Mouse (Mus musculus) neutrophil, adult 83 days (primary cell): ENCODE data around the gene Cldn5. TPM values are rescaled to one million over a fixed set of nuclear protein-coding genes. Genes with fewer than 3 reads are reported as not detected.

Source experiments
- total RNA-seq, 2 experiments: library from RNA; stranded (reverse); gene quantifications; one replicate each; pipeline ENCODE4 v1.2.4; 2023

Cldn5 gene
- total RNA-seq = not detected

GRCm38 (mm10) chr16:18776556-18777100, at the start of gene Cldn5:
Gene Cldn5 (plus strand): TSS chr16:18776847.

GRCm38 (mm10) chr16:18811468-18812384, 35.1 kb downstream of the Cldn5 start, which contains the start of the genes Ufd1 and Cdc45:
Gene Ufd1 (plus strand): TSS chr16:18811779.
Gene Cdc45 (minus strand): TSS chr16:18811987.

Other genes with a start within 250 kb of the Cldn5 start
- gene Tbx1, start 186.2 kb upstream of the Cldn5 start, total RNA-seq = not detected
- under 1 TPM in 1 of 2 experiments, not detected in 1; 0.85 TPM for gene Gp1bb, start 154.4 kb upstream of the Cldn5 start, total RNA-seq
- 10 to 100 TPM; 62.3 to 64.3 TPM for gene Gm49601, start 150.4 kb upstream of the Cldn5 start, total RNA-seq
- 100 to 1,000 TPM; 177 to 200 TPM for gene Sept5, start 146.9 kb upstream of the Cldn5 start, total RNA-seq
- gene Ufd1, start 34.9 kb downstream of the Cldn5 start, total RNA-seq = 10 to 100 TPM; 59.3 to 62.7 TPM
- 10 to 100 TPM; 39.0 to 45.8 TPM for gene Cdc45, start 35.1 kb downstream of the Cldn5 start, total RNA-seq
- 1 to 10 TPM; 5.5 to 8.0 TPM for gene 2510002D24Rik, start 59.7 kb downstream of the Cldn5 start, total RNA-seq
- gene Gm28539, start 59.7 kb downstream of the Cldn5 start, total RNA-seq = 1 to 10 TPM; 7.1 to 8.4 TPM
- 10 to 100 TPM; 26.1 to 26.7 TPM for gene Mrpl40, start 100.0 kb downstream of the Cldn5 start, total RNA-seq
- gene Hira, start 100.2 kb downstream of the Cldn5 start, total RNA-seq = 10 to 100 TPM; 53.0 to 58.3 TPM